Mouse (Mus musculus) adrenal gland, adult 8-10 months (tissue): ENCODE data around the gene Fam193a. TPM values are rescaled to one million over a fixed set of nuclear protein-coding genes. Genes with fewer than 3 reads are reported as not detected.

ENCODE experiments used
- DNase-seq: peaks from one replicate; pipeline ENCODE4 v3.0.0; 2022
- total RNA-seq, 4 experiments: library from RNA; stranded (reverse); gene quantifications; 2 replicates each; pipeline ENCODE4 v1.2.4; 2022

Gene Fam193a
- 10 to 100 TPM; 27.0 to 45.0 (median 33.4) TPM for total RNA-seq

- DNase-seq: peak; percentile 96
These were observed at the start of gene Fam193a for GRCm38 (mm10) chr5:34369341-34370021. Gene Fam193a, plus strand, starts transcription at chr5:34369933.

- DNase-seq: no peak
These were observed 48.5 kb upstream of the Fam193a start for GRCm38 (mm10) chr5:34321236-34321635.

GRCm38 (mm10) chr5:34325286-34325685 lies 44.4 kb upstream of the Fam193a start:
- DNase-seq: no peak

GRCm38 (mm10) chr5:34326249-34326691 lies 43.5 kb upstream of the Fam193a start:
- DNase-seq: no peak

GRCm38 (mm10) chr5:34326875-34327576 lies 42.7 kb upstream of the Fam193a start:
- DNase-seq: no peak

- DNase-seq: no peak
These were observed 39.6 kb upstream of the Fam193a start for GRCm38 (mm10) chr5:34330136-34330535.

GRCm38 (mm10) chr5:34334081-34334480 lies 35.7 kb upstream of the Fam193a start:
- DNase-seq: no peak

GRCm38 (mm10) chr5:34335539-34336096 lies 34.1 kb upstream of the Fam193a start:
- no peak for DNase-seq

- DNase-seq: peak; percentile 97
These were observed 33.5 kb upstream of the Fam193a start, which contains the start of gene Rnf4 for GRCm38 (mm10) chr5:34336097-34336774. Gene Rnf4, plus strand, starts transcription at chr5:34336289.

GRCm38 (mm10) chr5:34336775-34337450 lies 32.8 kb upstream of the Fam193a start:
- DNase-seq: peak; percentile 51

- DNase-seq: no peak
These were observed 29.5 kb upstream of the Fam193a start for GRCm38 (mm10) chr5:34340246-34340645.

- DNase-seq: no peak
These were observed 17.6 kb upstream of the Fam193a start for GRCm38 (mm10) chr5:34352084-34352631.

- no peak for DNase-seq
These were observed 9.5 kb upstream of the Fam193a start for GRCm38 (mm10) chr5:34360261-34360660.

- DNase-seq: no peak
These were observed 6.6 kb upstream of the Fam193a start for GRCm38 (mm10) chr5:34363115-34363514.

GRCm38 (mm10) chr5:34368551-34369290 lies 1.0 kb upstream of the Fam193a start:
- peak; percentile 7 for DNase-seq

- DNase-seq: peak; percentile 35
These were observed 490 bp downstream of the Fam193a start for GRCm38 (mm10) chr5:34370022-34370823.

- no peak for DNase-seq
These were observed 1.1 kb downstream of the Fam193a start for GRCm38 (mm10) chr5:34370840-34371239.

GRCm38 (mm10) chr5:34372141-34372540 lies 2.4 kb downstream of the Fam193a start:
- DNase-seq: no peak

- no peak for DNase-seq
These were observed 2.8 kb downstream of the Fam193a start for GRCm38 (mm10) chr5:34372541-34372940.

- no peak for DNase-seq
These were observed 9.1 kb downstream of the Fam193a start for GRCm38 (mm10) chr5:34378787-34379186.
